Mouse (Mus musculus) thymus, postnatal 0 days (tissue): ENCODE data around the gene Gprc5a. TPM values are rescaled to one million over a fixed set of nuclear protein-coding genes. Genes with fewer than 3 reads are reported as not detected.

Source experiments
- polyA plus RNA-seq: library from polyadenylated mRNA; unstranded; fragments of >200 nt; fragmentation: Nextera tagmentation; extraction: Ambion mirVana; gene quantifications from 2 replicates; pipeline ENCODE4 v1.2.1, GENCODE M21; 2015

The Gprc5a gene
- polyA plus RNA-seq, 1 experiment from 2014 or later: 4.6 TPM

Other genes with a start within 250 kb of the Gprc5a start
- gene Crebl2, start 235.5 kb upstream of the Gprc5a start, polyA plus RNA-seq: 4.9 and 5.5 TPM in 2 replicates
- gene Gpr19, start 167.1 kb upstream of the Gprc5a start, polyA plus RNA-seq: 11.8 and 11.9 TPM in 2 replicates
- gene Cdkn1b, start 145.2 kb upstream of the Gprc5a start, polyA plus RNA-seq: 53.0 and 58.8 TPM in 2 replicates
- gene Apold1, start 83.9 kb upstream of the Gprc5a start, polyA plus RNA-seq: 3.2 and 4.4 TPM in 2 replicates
- 117 and 122 TPM in 2 replicates for gene Ddx47, start 54.0 kb upstream of the Gprc5a start, polyA plus RNA-seq
- 0.10 and 0.24 TPM in 2 replicates for gene Gprc5d, start 52.6 kb downstream of the Gprc5a start, polyA plus RNA-seq
- gene Fam234b, start 132.3 kb downstream of the Gprc5a start, polyA plus RNA-seq: 34.0 and 35.4 TPM in 2 replicates
- gene Hebp1, start 132.4 kb downstream of the Gprc5a start, polyA plus RNA-seq: 22.8 and 25.0 TPM in 2 replicates
- gene Gsg1, start 188.7 kb downstream of the Gprc5a start, polyA plus RNA-seq: 0.64 and 0.66 TPM in 2 replicates
- not detected in 2 replicates for gene Pbp2, start 244.8 kb downstream of the Gprc5a start, polyA plus RNA-seq